Mouse (Mus musculus): Measurements from ENCODE around the gene Ifitm6.

DNA sequence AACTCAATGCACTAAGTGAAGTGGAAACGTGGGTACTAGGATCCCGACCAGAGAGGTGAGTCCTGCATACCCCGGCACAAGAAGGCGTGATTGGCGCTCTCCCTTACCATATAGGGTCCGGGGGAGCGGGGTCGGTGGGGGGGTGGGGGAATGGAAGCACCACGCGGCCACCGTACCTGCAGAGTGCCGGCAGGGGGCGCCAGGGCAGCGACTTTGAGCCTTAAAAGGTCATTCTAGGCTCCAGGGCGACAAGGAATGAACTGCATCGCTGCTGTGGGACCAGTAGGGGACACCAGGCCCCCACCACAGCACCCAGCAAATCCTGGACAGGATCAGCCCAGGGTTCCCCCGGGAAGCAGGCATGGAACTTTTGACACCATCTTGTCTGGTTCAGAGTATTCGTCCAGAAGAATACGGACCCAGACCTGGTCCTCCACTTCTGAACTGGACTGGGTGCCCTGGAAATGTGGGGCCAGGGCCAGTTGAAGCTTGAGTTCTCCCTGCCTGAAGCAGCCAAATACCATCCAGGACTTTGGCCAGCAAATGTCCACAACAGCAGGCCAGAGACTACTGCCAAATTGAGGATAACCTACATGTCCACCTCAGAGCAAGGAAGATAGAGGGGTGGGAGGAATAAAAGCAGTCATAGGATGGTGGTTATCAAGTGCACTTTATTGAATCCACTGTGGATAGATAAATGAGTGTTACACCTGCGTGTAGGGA lies 8.6 kb downstream of the Ifitm6 start:
- no peak for TF ChIP-seq NANOG (IDR thresholded peaks at IDR 0.05; ENCODE audit: borderline replicate concordance, low read length)
- peak; percentile 64 for TF ChIP-seq CTCF (conservative IDR thresholded peaks at IDR 0.05; ENCODE audit: low read length)

Data from E14TG2a.4 (cell line).